Mouse (Mus musculus): Measurements from ENCODE around the gene Plk3. TPM values are rescaled to one million over a fixed set of nuclear protein-coding genes. Genes with fewer than 3 reads are reported as not detected.

Gene Plk3
- polyA plus RNA-seq, 1 experiment from 2014 or later = 29.6 TPM

DNA sequence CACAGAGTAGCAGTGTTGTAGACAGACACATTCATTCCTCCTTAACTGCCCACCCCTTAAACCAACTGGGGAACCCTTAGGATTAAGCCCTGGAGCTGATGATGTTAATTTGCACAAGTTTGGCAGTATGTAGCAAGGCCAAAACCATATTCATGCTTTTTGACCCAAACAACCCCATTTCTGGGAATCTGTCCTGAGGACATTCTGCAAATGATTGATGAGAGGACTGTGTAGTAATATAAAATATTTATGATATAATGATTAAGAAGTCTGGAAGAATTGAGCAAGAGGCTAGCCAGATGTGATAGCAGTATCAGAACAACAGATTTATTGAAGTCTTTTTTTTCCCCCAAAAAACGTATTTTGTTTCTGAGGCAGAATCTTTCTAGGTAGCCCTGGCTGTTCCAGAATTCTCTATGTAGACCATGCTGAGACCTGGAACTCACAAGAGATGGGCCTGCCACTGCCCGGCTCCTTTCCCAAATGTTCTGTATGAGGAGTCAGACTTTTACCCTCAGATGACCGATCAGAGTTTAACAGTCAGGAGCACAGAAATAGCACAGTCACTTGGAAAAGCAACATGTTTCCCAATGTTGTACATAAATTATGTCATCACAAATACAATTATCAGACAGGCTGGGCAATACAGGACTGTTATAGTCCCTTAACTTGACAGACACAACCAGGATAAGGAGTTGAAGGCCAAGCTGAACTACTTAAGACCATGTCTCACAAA, 39.0 kb downstream of the Plk3 start:
- 83% methylated on average over 3 of the region's 3 CpGs for WGBS
- peaks cover 29% of the 10 kb centered on the region for H3K4me1 ChIP-seq
- no peak overlapping the region for H3K9ac ChIP-seq
- H3K27ac ChIP-seq = no peak overlapping the region
- H3K27me3 ChIP-seq = peaks cover 38% of the 10 kb centered on the region
- no peaks in the 10 kb centered on the region for H3K9me3 ChIP-seq (replicated peaks)
- H3K4me3 ChIP-seq = no peak overlapping the region
- H3K36me3 ChIP-seq = no peaks in the 10 kb centered on the region
- no peak overlapping the region for H3K4me2 ChIP-seq (replicated peaks)
- no peak for ATAC-seq (ENCODE audit: low FRiP score)

DNA sequence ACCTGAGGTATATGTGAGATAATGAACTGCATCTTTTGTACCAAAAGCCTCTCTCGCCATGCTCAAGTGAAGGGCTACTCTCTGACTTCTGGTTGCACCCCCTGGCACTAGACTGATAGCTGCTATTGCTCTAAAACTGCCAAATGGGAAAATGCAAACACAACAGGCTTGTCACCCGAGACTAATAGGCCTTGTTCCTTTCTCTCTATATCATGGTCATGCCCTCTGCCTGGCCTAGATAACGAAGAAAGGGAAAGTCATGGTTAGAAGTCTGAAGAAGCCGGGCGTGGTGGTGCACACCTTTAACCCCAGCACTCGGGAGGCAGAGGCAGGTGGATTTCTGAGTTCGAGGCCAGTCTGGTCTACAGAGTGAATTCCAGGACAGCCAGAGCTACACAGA, 43.2 kb downstream of the Plk3 start:
- WGBS = 80% methylated on average over 7 of the region's 7 CpGs
- peaks cover 8% of the 10 kb centered on the region for H3K36me3 ChIP-seq
- H3K27ac ChIP-seq = no peak overlapping the region
- no peak for ATAC-seq (ENCODE audit: low FRiP score)
- peaks cover 11% of the 10 kb centered on the region for H3K27me3 ChIP-seq
- no peaks in the 10 kb centered on the region for H3K9me3 ChIP-seq (replicated peaks)
- H3K9ac ChIP-seq = no peak overlapping the region
- peaks cover 4% of the 10 kb centered on the region for H3K4me1 ChIP-seq
- H3K4me2 ChIP-seq (replicated peaks) = no peak overlapping the region
- no peak overlapping the region for H3K4me3 ChIP-seq

DNA sequence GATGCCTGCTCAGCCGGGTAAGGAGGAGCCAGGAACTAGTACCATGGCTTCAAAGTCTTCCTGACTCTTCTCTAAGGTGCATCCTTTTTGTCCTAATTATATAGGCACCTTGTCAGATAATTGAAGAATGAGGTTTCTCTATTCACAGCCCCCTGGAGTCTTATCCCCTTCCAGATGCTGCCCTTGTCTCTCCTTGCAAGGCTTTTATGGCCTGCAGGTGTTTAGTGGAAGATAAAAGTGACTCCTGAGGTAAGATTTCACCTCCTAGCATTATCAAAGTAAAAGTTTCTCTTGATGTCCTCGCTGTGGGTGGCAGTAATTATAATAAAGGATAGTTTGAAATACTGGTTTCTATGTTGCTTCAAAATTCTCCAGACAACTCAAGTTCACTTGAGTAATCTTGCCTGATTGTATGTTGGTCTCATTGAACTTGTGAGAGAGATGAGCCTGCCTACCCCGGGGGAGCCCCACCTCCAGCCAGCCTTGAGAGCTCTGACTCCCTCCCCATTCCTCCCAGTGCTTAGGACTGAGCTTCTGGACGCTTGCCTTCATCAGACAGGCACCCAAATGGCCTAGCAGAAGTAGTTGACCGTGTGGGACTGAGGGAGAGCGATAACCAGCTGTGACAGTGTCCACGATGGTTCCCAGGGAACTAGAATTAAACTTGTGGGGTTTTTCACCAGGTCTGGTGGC, 45.7 kb downstream of the Plk3 start:
- Histone ChIP-seq H3K4me1 (no peaks in the 10 kb centered on the region), H3K4me2 (replicated peaks) (no peak overlapping the region), H3K9me3 (replicated peaks) (no peaks in the 10 kb centered on the region), H3K27ac (no peak overlapping the region), H3K4me3 (no peak overlapping the region), H3K27me3 (no peaks in the 10 kb centered on the region), H3K36me3 (peaks cover 13% of the 10 kb centered on the region), H3K9ac (no peak overlapping the region)
- no peak for ATAC-seq (ENCODE audit: low FRiP score)
- WGBS = 78% methylated on average over 7 of the region's 7 CpGs

Small RNA genes within 50 kb of the gene (microRNA-seq; reads per million reads assigned to microRNA genes)
- not detected for gene Gm22398

Other genes starting within 250 kb of the Plk3 start
- 87.5 and 90.2 TPM in 2 replicates for gene Urod, start 139.6 kb downstream of the Plk3 start, polyA plus RNA-seq (2016; fragmentation: Nextera tagmentation; extraction: Ambion mirVana)
- gene Hectd3, start 138.6 kb downstream of the Plk3 start, polyA plus RNA-seq (2016; fragmentation: Nextera tagmentation; extraction: Ambion mirVana) = 20.2 and 20.6 TPM in 2 replicates
- 41.5 and 47.4 TPM in 2 replicates for gene Eif2b3, start 114.6 kb downstream of the Plk3 start, polyA plus RNA-seq (2016; fragmentation: Nextera tagmentation; extraction: Ambion mirVana)
- 4.5 and 5.9 TPM in 2 replicates for gene Ptch2, start 37.9 kb downstream of the Plk3 start, polyA plus RNA-seq (2016; fragmentation: Nextera tagmentation; extraction: Ambion mirVana)
- 4.0 and 4.5 TPM in 2 replicates for gene Btbd19, start 8.2 kb downstream of the Plk3 start, polyA plus RNA-seq (2016; fragmentation: Nextera tagmentation; extraction: Ambion mirVana)
- gene Tctex1d4, start 7.2 kb downstream of the Plk3 start, polyA plus RNA-seq (2016; fragmentation: Nextera tagmentation; extraction: Ambion mirVana) = 0.34 TPM in 1 of 2 replicates, not detected in the other
- 588 and 618 TPM in 2 replicates for gene Rps8, start 22.3 kb upstream of the Plk3 start, polyA plus RNA-seq (2016; fragmentation: Nextera tagmentation; extraction: Ambion mirVana)
- gene Kif2c, start 48.7 kb upstream of the Plk3 start, polyA plus RNA-seq (2016; fragmentation: Nextera tagmentation; extraction: Ambion mirVana) = 55.6 and 56.4 TPM in 2 replicates
- gene Tmem53, start 118.0 kb upstream of the Plk3 start, polyA plus RNA-seq (2016; fragmentation: Nextera tagmentation; extraction: Ambion mirVana) = 9.0 and 9.6 TPM in 2 replicates
- gene Armh1, start 118.2 kb upstream of the Plk3 start, polyA plus RNA-seq (2016; fragmentation: Nextera tagmentation; extraction: Ambion mirVana) = 0.78 and 1.3 TPM in 2 replicates

All from hindbrain, embryonic 12.5 days (tissue).